Mouse (Mus musculus) neutrophil, adult 65 days (primary cell): ENCODE measurements around the gene Gm4027. TPM values are rescaled to one million over a fixed set of nuclear protein-coding genes. Genes with fewer than 3 reads are reported as not detected.

Experiments
- total RNA-seq: library from RNA; stranded (reverse); gene quantifications from 2 replicates; pipeline ENCODE4 v1.2.4, GENCODE M21; 2023

Gene Gm4027
- total RNA-seq: not detected in 2 replicates

GRCm38 (mm10) chr12:87618569-87618968, at the start of gene Gm4027:
Gene Gm4027 (plus strand): TSS chr12:87618869.

DNA sequence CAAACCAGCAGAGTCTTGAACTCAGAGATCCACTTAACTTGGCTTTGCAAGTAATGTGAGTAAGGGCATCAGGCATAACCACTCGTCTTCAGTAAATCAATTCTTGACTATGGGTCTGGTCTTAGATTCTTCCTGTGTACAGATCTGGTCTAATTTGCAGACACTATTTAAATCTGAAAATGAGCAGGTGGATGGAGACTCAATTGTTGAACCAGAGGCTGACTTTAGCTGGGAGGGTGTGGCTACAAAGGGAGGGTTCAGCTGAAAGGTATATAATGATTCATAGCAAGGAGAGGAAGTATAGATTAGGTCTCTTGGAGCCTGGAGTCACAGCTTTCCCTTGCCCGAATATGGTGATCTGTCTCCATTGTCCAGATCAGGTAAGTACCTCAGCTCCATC, 16.3 kb upstream of the Gm4027 start, which contains the start of gene Oog1:
Oog1 (plus strand) TSS at position 301 of the 400 bp plus-strand sequence.

GRCm38 (mm10) chr12:87644520-87644919, 25.9 kb downstream of the Gm4027 start, which contains the start of gene Gm16381:
Gene Gm16381 (minus strand): TSS chr12:87644620.

Other genes with a start within 250 kb of the Gm4027 start
- gene Sptlc2, start 230.5 kb upstream of the Gm4027 start, total RNA-seq: 125 and 146 TPM in 2 replicates
- 13.6 and 32.8 TPM in 2 replicates for gene Slirp, start 175.0 kb upstream of the Gm4027 start, total RNA-seq
- gene Alkbh1, start 174.9 kb upstream of the Gm4027 start, total RNA-seq: 23.0 and 33.5 TPM in 2 replicates
- gene Snw1, start 146.6 kb upstream of the Gm4027 start, total RNA-seq: 43.1 and 45.3 TPM in 2 replicates
- gene Gm5788, start 124.1 kb upstream of the Gm4027 start, total RNA-seq: not detected in 2 replicates
- not detected in 2 replicates for gene Gm8300, start 104.6 kb upstream of the Gm4027 start, total RNA-seq
- not detected in 2 replicates for gene Oog1, start 16.2 kb upstream of the Gm4027 start, total RNA-seq
- gene Gm16381, start 25.8 kb downstream of the Gm4027 start, total RNA-seq: not detected in 2 replicates
- not detected in 2 replicates for gene Gm21319, start 156.9 kb downstream of the Gm4027 start, total RNA-seq
- not detected in 2 replicates for gene Gm21936, start 176.6 kb downstream of the Gm4027 start, total RNA-seq
- gene BB287469, start 197.7 kb downstream of the Gm4027 start, total RNA-seq: not detected in 2 replicates
- not detected in 2 replicates for gene Gm2001, start 223.5 kb downstream of the Gm4027 start, total RNA-seq